Mouse (Mus musculus): ENCODE data around the gene Olfr1106. TPM values are rescaled to one million over a fixed set of nuclear protein-coding genes. Genes with fewer than 3 reads are reported as not detected.

Olfr1106 gene
- polyA plus RNA-seq (2012): not detected in 2 replicates

- no peak for TF ChIP-seq GATA1 (IDR thresholded peaks at IDR 0.05; ENCODE audit: low read length)
Observed at GRCm38 (mm10) chr2:87052173-87052572, at the start of gene Olfr1106. Olfr1106 (minus strand) TSS chr2:87052273.

GRCm38 (mm10) chr2:87095908-87096307 is 43.8 kb upstream of the Olfr1106 start, which contains the start of gene Olfr1109:
Olfr1109 (minus strand) TSS chr2:87096008.
- TF ChIP-seq GATA1 (IDR thresholded peaks at IDR 0.05; ENCODE audit: low read length): no peak

- TF ChIP-seq GATA1 (IDR thresholded peaks at IDR 0.05; ENCODE audit: low read length): no peak
Observed at GRCm38 (mm10) chr2:87075717-87076116, 23.6 kb upstream of the Olfr1106 start, which contains the start of gene Olfr1107. Olfr1107 (minus strand) TSS chr2:87075817.

- TF ChIP-seq GATA1 (IDR thresholded peaks at IDR 0.05; ENCODE audit: low read length): no peak
Observed at GRCm38 (mm10) chr2:87036431-87036830, 15.6 kb downstream of the Olfr1106 start, which contains the start of gene Olfr1105. Olfr1105 (minus strand) TSS chr2:87036531.

- no peak for TF ChIP-seq GATA1 (IDR thresholded peaks at IDR 0.05; ENCODE audit: low read length)
Observed at GRCm38 (mm10) chr2:87026980-87027379, 25.1 kb downstream of the Olfr1106 start, which contains the start of gene Olfr1104. Olfr1104 (minus strand) TSS chr2:87027080.

- no peak for TF ChIP-seq GATA1 (IDR thresholded peaks at IDR 0.05; ENCODE audit: low read length)
Observed at GRCm38 (mm10) chr2:86998098-86998497, 54.0 kb downstream of the Olfr1106 start, which contains the start of gene Olfr1102. Olfr1102 (plus strand) TSS chr2:86998398.

Other genes starting within 250 kb of the Olfr1106 start
- not detected in 2 replicates for gene Olfr141, start 242.3 kb downstream of the Olfr1106 start, polyA plus RNA-seq (2012)
- gene Olfr1094, start 227.6 kb downstream of the Olfr1106 start, polyA plus RNA-seq (2012): not detected in 2 replicates
- not detected in 2 replicates for gene Olfr1095, start 200.6 kb downstream of the Olfr1106 start, polyA plus RNA-seq (2012)
- gene Gm13723, start 177.5 kb downstream of the Olfr1106 start, polyA plus RNA-seq (2012): not detected in 2 replicates
- gene Olfr1097, start 160.1 kb downstream of the Olfr1106 start, polyA plus RNA-seq (2012): not detected in 2 replicates
- gene Olfr1098, start 127.7 kb downstream of the Olfr1106 start, polyA plus RNA-seq (2012): not detected in 2 replicates
- not detected in 2 replicates for gene Olfr1099, start 91.6 kb downstream of the Olfr1106 start, polyA plus RNA-seq (2012)
- gene Olfr1100, start 72.3 kb downstream of the Olfr1106 start, polyA plus RNA-seq (2012): not detected in 2 replicates
- not detected in 2 replicates for gene Olfr1101, start 61.1 kb downstream of the Olfr1106 start, polyA plus RNA-seq (2012)
- not detected in 2 replicates for gene Olfr1102, start 53.9 kb downstream of the Olfr1106 start, polyA plus RNA-seq (2012)
- not detected in 2 replicates for gene Olfr1104, start 25.2 kb downstream of the Olfr1106 start, polyA plus RNA-seq (2012)
- not detected in 2 replicates for gene Olfr1105, start 15.7 kb downstream of the Olfr1106 start, polyA plus RNA-seq (2012)
- gene Olfr1107, start 23.5 kb upstream of the Olfr1106 start, polyA plus RNA-seq (2012): not detected in 2 replicates
- not detected in 2 replicates for gene Olfr1109, start 43.7 kb upstream of the Olfr1106 start, polyA plus RNA-seq (2012)
- not detected in 2 replicates for gene Olfr259, start 62.3 kb upstream of the Olfr1106 start, polyA plus RNA-seq (2012)
- not detected in 2 replicates for gene Olfr1110, start 88.0 kb upstream of the Olfr1106 start, polyA plus RNA-seq (2012)
- not detected in 2 replicates for gene Olfr1111, start 100.4 kb upstream of the Olfr1106 start, polyA plus RNA-seq (2012)
- not detected in 2 replicates for gene Olfr1112, start 135.5 kb upstream of the Olfr1106 start, polyA plus RNA-seq (2012)
- gene Olfr1113, start 156.7 kb upstream of the Olfr1106 start, polyA plus RNA-seq (2012): not detected in 2 replicates
- gene Olfr1115, start 195.7 kb upstream of the Olfr1106 start, polyA plus RNA-seq (2012): not detected in 2 replicates
- gene Olfr1116, start 215.3 kb upstream of the Olfr1106 start, polyA plus RNA-seq (2012): not detected in 2 replicates